Mouse (Mus musculus) granulocyte monocyte progenitor cell, adult 5-6 weeks (primary cell): ENCODE data around the gene Dlg5. TPM values are rescaled to one million over a fixed set of nuclear protein-coding genes. Genes with fewer than 3 reads are reported as not detected.

Source experiments
- ATAC-seq: replicated peaks from 2 replicates; pipeline ENCODE4 v1.8.0; 2016; ENCODE audit warnings: mild to moderate bottlenecking, moderate TSS enrichment, inconsistent platforms; ENCODE audit not compliant: poor library complexity, severe bottlenecking
- total RNA-seq, 2 experiments: library from RNA; stranded (forward) in 1 of 2; stranded (reverse) in 1 of 2; fragments of 200-712, 200-1000 nt in 1 of 2; fragments of >200 nt in 1 of 2; fragmentation: Nextera tagmentation in 1 of 2; gene quantifications; 2 replicates each; pipeline ENCODE4 v1.2.3; 2014 to 2017

Gene Dlg5
- total RNA-seq, 2 experiments from 2014 or later, result not detected

- ATAC-seq, result peak; percentile 25; the same call in 1 of the 2 replicates
Measured at GRCm38 (mm10) chr14:24235954-24236353, 9.8 kb downstream of the Dlg5 start.

- no peak for ATAC-seq
Measured at GRCm38 (mm10) chr14:24234411-24234810, 11.3 kb downstream of the Dlg5 start.

- ATAC-seq, result no peak
Measured at GRCm38 (mm10) chr14:24232641-24233633, 12.8 kb downstream of the Dlg5 start.

- ATAC-seq, result no peak
Measured at GRCm38 (mm10) chr14:24228549-24228948, 17.2 kb downstream of the Dlg5 start.

GRCm38 (mm10) chr14:24227015-24227414, 18.7 kb downstream of the Dlg5 start:
- ATAC-seq, result no peak

- ATAC-seq, result no peak
Measured at GRCm38 (mm10) chr14:24226344-24226743, 19.4 kb downstream of the Dlg5 start.

GRCm38 (mm10) chr14:24222759-24223158, 23.0 kb downstream of the Dlg5 start:
- no peak for ATAC-seq

- ATAC-seq, result no peak
Measured at GRCm38 (mm10) chr14:24222273-24222672, 23.4 kb downstream of the Dlg5 start.

- no peak for ATAC-seq
Measured at GRCm38 (mm10) chr14:24217362-24217722, 28.4 kb downstream of the Dlg5 start.

- no peak for ATAC-seq
Measured at GRCm38 (mm10) chr14:24216678-24217361, 28.9 kb downstream of the Dlg5 start.

GRCm38 (mm10) chr14:24216064-24216463, 29.7 kb downstream of the Dlg5 start:
- no peak for ATAC-seq

GRCm38 (mm10) chr14:24214436-24214835, 31.3 kb downstream of the Dlg5 start:
- ATAC-seq, result no peak

- ATAC-seq, result peak; percentile 85
Measured at GRCm38 (mm10) chr14:24213336-24213735, 32.4 kb downstream of the Dlg5 start.

GRCm38 (mm10) chr14:24212861-24213260, 32.9 kb downstream of the Dlg5 start:
- ATAC-seq, result no peak

GRCm38 (mm10) chr14:24207360-24207752, 38.4 kb downstream of the Dlg5 start:
- ATAC-seq, result no peak

GRCm38 (mm10) chr14:24206736-24207359, 38.9 kb downstream of the Dlg5 start:
- no peak for ATAC-seq

- ATAC-seq, result no peak
Measured at GRCm38 (mm10) chr14:24206314-24206713, 39.4 kb downstream of the Dlg5 start.

GRCm38 (mm10) chr14:24205281-24205871, 40.3 kb downstream of the Dlg5 start:
- no peak for ATAC-seq

GRCm38 (mm10) chr14:24203210-24203609, 42.5 kb downstream of the Dlg5 start:
- no peak for ATAC-seq

GRCm38 (mm10) chr14:24200771-24201170, 44.9 kb downstream of the Dlg5 start:
- no peak for ATAC-seq

GRCm38 (mm10) chr14:24199732-24200131, 46.0 kb downstream of the Dlg5 start:
- no peak for ATAC-seq
